Mouse (Mus musculus) stomach, embryonic 15.5 days (tissue): Measurements from ENCODE around the gene Hoxb6. TPM values are rescaled to one million over a fixed set of nuclear protein-coding genes. Genes with fewer than 3 reads are reported as not detected.
A peak's percentile ranks its signal among the peaks of the same experiment; 100 is the strongest.

Source experiments
- ATAC-seq: fragments of 200-750 bp; cut with Nextera tagmentation; 2 replicates; pipeline ENCODE4 v1.8.0; 2017; ENCODE audit warnings: low read depth, moderate number of reproducible peaks, moderate TSS enrichment; ENCODE audit not compliant: insufficient read depth, low FRiP score
- H3K27ac ChIP-seq: fragments of 300-500 bp; sonication (generic); 2 replicates; pipeline ENCODE4 v1.5.1; 2015; ENCODE audit warnings: mild to moderate bottlenecking, inconsistent platforms
- H3K27me3 ChIP-seq: fragments of 300-500 bp; sonication (generic); replicated peaks from 2 replicates; pipeline ENCODE4 v1.6.1; 2015; ENCODE audit warnings: inconsistent platforms
- H3K36me3 ChIP-seq: fragments of 300-500 bp; sonication (generic); 2 replicates; pipeline ENCODE4 v1.6.1; 2015; ENCODE audit warnings: inconsistent platforms
- H3K4me1 ChIP-seq: fragments of 300-500 bp; sonication (generic); 2 replicates; pipeline ENCODE4 v1.6.1; 2015; ENCODE audit warnings: inconsistent platforms
- H3K4me2 ChIP-seq: fragments of 300-500 bp; sonication (generic); 2 replicates; pipeline ENCODE4 v1.6.1; 2015; ENCODE audit warnings: mild to moderate bottlenecking, inconsistent platforms
- H3K4me3 ChIP-seq: fragments of 300-500 bp; sonication (generic); replicated peaks from 2 replicates; pipeline ENCODE4 v1.5.1; 2015; ENCODE audit warnings: inconsistent platforms
- H3K9ac ChIP-seq: fragments of 300-500 bp; sonication (generic); 2 replicates; pipeline ENCODE4 v1.6.1; 2015; ENCODE audit warnings: inconsistent platforms
- H3K9me3 ChIP-seq: fragments of 300-500 bp; sonication (generic); 2 replicates; pipeline ENCODE4 v1.6.1; 2016; ENCODE audit warnings: inconsistent platforms
- whole genome bisulfite sequencing: fragments of 180-500 bp; shearing (Covaris S2); methylation state at CpG from one replicate; pipeline ENCODE4 v1.1.7; 2015; 5-methylcytosine and 5-hydroxymethylcytosine counted together
- polyA plus RNA-seq: library from polyadenylated mRNA; unstranded; fragments of >200 nt; fragmentation: Nextera tagmentation; extraction: Ambion mirVana; gene quantifications from 2 replicates; pipeline ENCODE4 v1.2.1, GENCODE M21; 2015

The Hoxb6 gene
- polyA plus RNA-seq, 1 experiment from 2014 or later, result 10.7 TPM

DNA sequence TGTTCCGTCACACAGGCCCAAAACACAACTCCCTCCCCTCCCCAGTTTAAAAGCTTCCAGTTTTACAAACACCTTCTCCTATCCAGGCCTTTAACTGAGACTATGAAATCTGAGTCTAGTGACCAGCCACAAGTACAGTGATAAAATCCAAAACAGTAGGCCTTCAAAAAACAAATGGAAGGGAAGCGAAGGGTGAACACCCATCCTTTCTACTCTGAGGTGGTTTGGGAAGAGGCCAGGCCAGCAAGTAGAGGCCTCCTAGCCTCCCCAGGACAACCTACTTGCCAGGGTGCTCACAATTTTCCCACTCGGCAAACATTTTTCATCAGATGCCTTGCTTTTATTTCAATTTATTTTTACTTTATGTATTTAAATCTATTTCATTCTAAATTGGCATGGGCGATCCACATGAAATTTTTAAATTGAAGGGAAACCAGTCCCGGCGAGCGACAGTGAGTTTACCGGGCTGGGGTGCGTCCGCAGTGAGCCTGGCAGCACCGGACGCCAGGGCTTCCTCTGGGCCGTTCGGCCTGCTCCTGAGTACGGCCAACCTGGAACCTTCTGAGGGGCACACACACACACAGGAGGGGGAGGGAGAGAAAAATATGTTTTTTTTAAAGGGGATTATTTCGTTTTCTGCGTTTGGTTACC lies 1.4 kb upstream of the Hoxb6 start:
- WGBS, result 37% methylated on average over 17 of the region's 17 CpGs
- H3K4me3 ChIP-seq, result no peak overlapping the region
- no peaks in the 10 kb centered on the region for H3K36me3 ChIP-seq
- no peak overlapping the region for H3K9ac ChIP-seq
- H3K27ac ChIP-seq, result peak overlapping the region; percentile 6; the same call in 1 of the 2 replicates
- no peak overlapping the region for H3K4me2 ChIP-seq
- ATAC-seq, result no peak
- peaks cover 80% of the 10 kb centered on the region for H3K27me3 ChIP-seq
- H3K4me1 ChIP-seq, result peaks cover 6% of the 10 kb centered on the region
- no peaks in the 10 kb centered on the region for H3K9me3 ChIP-seq

DNA sequence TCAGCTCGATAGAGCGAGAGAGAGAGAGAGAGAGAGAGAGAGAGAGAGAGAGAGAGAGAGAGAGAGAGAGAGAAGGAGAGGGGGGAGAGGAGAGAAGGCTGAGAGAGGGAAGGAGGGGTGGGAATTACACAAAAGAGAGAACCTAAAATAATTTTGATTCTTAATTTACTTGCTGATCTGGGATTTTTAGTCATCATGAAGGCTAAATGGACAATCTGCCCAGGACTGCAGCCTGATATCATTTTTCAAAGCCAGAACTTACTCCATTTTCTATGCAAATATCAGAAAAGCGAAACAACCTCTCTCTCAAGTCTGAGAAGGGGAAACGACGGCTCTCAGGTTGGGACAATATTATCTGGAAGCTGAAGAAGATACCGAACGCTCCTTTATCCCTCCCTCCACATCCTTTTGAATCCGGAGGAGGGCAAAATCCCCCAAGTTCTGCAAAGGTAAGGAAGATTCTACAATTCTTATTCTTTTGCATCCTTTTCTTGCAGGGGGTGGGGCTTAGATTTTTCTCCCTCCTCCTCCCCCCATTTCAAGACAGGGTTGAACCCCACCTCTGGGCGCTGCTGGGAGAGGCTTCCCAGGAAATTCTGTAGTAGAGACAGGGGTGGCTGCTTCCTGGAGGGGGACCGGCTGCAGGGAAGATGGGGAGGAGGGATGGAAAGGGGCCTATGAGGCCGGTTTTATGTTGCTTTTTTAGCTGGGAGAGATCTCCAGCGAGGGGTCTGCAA lies 457 bp downstream of the Hoxb6 start:
- 19% methylated on average over 12 of the region's 12 CpGs for WGBS
- H3K4me3 ChIP-seq, result peak overlapping the region; percentile 45
- ATAC-seq, result no peak
- H3K9ac ChIP-seq, result 0 out of 2 replicates have a peak overlapping the region, but pooled peaks have one; percentile 12
- peak overlapping the region; percentile 51 for H3K4me2 ChIP-seq
- no peaks in the 10 kb centered on the region for H3K9me3 ChIP-seq
- H3K36me3 ChIP-seq, result no peaks in the 10 kb centered on the region
- peak overlapping the region; percentile 7 for H3K27ac ChIP-seq
- peaks cover 80% of the 10 kb centered on the region for H3K27me3 ChIP-seq
- H3K4me1 ChIP-seq, result peaks cover 6% of the 10 kb centered on the region

DNA sequence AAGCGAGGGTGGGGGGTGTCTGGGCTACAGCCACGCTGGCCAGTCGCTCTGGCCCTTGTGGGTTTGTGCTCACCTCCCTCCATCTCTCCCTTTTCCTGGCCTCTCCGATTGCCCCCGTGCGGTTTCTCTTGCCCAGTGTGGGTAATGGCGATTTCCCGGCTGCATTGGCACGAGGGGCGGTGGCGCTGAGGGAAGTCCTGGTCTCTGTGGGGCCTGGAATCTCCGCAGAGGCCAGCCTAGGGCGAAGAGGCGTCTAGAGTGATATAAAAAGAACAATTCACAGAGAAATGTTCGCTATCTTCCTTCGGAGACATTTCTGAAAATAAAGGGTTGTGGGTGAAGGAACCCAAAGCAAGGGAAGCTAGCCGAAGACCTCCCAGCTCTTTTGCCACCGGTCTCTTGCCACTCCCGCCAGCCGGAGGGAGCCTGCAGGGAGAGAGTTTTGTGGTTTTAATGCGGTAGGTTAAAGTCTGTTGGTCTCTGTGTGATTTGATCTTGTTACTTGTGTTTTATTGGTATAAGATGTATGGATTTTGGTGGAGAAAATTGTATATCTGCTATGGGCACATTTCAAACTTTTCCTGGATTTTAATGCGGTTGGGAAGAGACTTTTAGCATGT lies 1.1 kb downstream of the Hoxb6 start:
- Histone ChIP-seq H3K36me3 (no peaks in the 10 kb centered on the region), H3K9ac (0 out of 2 replicates have a peak overlapping the region, but pooled peaks have one; percentile 12), H3K4me1 (peaks cover 6% of the 10 kb centered on the region), H3K27ac (peak overlapping the region; percentile 7), H3K27me3 (peaks cover 78% of the 10 kb centered on the region), H3K9me3 (no peaks in the 10 kb centered on the region), H3K4me3 (peak overlapping the region; percentile 45), H3K4me2 (peak overlapping the region; percentile 51)
- WGBS, result 13% methylated on average over 22 of the region's 22 CpGs
- ATAC-seq, result no peak

GRCm38 (mm10) chr11:96294245-96295091 lies 2.2 kb downstream of the Hoxb6 start:
- H3K4me1 ChIP-seq, result peaks cover 6% of the 10 kb centered on the region
- no peaks in the 10 kb centered on the region for H3K9me3 ChIP-seq
- H3K27ac ChIP-seq, result no peak overlapping the region
- no peaks in the 10 kb centered on the region for H3K36me3 ChIP-seq
- H3K4me3 ChIP-seq, result peak overlapping the region; percentile 45
- WGBS, result 2% methylated on average over 32 of the region's 32 CpGs
- H3K4me2 ChIP-seq, result peak overlapping the region; percentile 51
- no peak overlapping the region for H3K9ac ChIP-seq
- peaks cover 80% of the 10 kb centered on the region for H3K27me3 ChIP-seq
- ATAC-seq, result no peak

GRCm38 (mm10) chr11:96295092-96295835 lies 3.0 kb downstream of the Hoxb6 start:
- peak overlapping the region; percentile 31; the same call in 1 of the 2 replicates for H3K27ac ChIP-seq
- H3K9ac ChIP-seq, result no peak overlapping the region; the same call in 1 of the 2 replicates
- peaks cover 80% of the 10 kb centered on the region for H3K27me3 ChIP-seq

GRCm38 (mm10) chr11:96296997-96297396 lies 4.7 kb downstream of the Hoxb6 start:
- Histone ChIP-seq H3K36me3 (no peaks in the 10 kb centered on the region), H3K9me3 (no peaks in the 10 kb centered on the region), H3K4me3 (no peak overlapping the region), H3K4me1 (peaks cover 16% of the 10 kb centered on the region), H3K4me2 (peak overlapping the region; percentile 8; the same call in 1 of the 2 replicates), H3K27ac (peak overlapping the region; percentile 44; the same call in 1 of the 2 replicates), H3K27me3 (peaks cover 79% of the 10 kb centered on the region), H3K9ac (no peak overlapping the region)
- no peak for ATAC-seq
- 41% methylated on average over 2 of the region's 2 CpGs for WGBS

More at GRCm38 (mm10) chr11:96295092-96295835, 3.0 kb downstream of the Hoxb6 start:
- Histone ChIP-seq H3K36me3 (no peaks in the 10 kb centered on the region), H3K4me2 (peak overlapping the region; percentile 51), H3K4me3 (peak overlapping the region; percentile 45), H3K4me1 (peaks cover 9% of the 10 kb centered on the region), H3K9me3 (no peaks in the 10 kb centered on the region)
- 2% methylated on average over 30 of the region's 30 CpGs for WGBS
- no peak for ATAC-seq

DNA sequence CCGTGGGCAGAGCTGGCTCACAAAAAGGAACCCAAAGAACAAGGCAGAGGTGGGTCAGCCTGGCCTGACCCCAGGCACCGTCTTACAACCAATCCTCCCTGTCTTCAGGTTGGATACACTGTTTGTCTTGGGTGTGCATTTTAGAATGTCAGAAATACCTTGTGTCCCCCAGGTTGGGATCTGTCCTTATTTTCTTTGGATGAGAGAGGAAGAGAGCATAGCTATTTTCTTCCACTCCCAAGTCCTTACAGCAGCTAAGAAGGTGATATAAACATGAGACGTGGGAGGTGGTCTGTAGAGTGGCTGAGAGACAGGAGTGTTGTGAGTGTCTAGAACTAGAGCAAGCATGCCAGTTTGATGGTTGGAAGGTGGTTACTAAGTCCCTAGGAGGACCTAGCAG lies 5.2 kb downstream of the Hoxb6 start:
- Histone ChIP-seq H3K27ac (peak overlapping the region; percentile 44; the same call in 1 of the 2 replicates), H3K4me1 (peaks cover 16% of the 10 kb centered on the region)
- 23% methylated on average over 3 of the region's 3 CpGs for WGBS

DNA sequence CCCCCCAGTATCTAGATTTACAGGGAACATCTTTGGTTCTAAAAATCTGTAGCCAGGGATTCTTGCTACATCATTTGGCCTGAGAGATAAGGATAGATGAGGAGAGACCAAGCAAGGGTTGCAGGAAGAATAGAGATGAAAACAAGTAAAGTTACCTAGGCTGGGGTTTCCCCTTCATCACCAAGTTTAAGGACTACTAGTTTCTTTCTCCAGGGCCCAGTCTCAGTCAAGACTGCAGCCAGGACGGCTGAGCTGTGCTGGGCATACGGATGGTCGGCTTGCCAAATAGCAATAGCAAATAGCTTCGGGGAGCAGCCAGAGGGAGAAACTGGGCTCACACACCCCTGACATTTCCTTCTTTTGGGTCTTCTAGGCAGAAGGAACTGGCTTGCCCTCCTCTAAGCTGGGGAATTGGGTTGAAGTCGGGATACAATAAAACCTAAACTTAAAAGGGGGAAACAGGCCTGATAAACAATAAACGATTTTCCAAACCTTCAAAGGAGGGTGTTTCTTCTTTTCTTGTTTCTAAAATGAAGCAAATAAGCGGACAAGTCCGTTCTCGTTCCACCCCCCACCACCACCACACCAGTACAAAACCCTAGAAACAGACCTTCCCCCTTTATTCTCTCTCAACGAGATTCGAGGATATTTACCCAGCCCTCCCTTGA lies 5.8 kb downstream of the Hoxb6 start:
- Histone ChIP-seq H3K27ac (no peak overlapping the region), H3K4me2 (peak overlapping the region; percentile 67; the same call in 1 of the 2 replicates), H3K36me3 (no peaks in the 10 kb centered on the region), H3K9ac (no peak overlapping the region), H3K9me3 (no peaks in the 10 kb centered on the region), H3K4me3 (no peak overlapping the region; the same call in 1 of the 2 replicates), H3K27me3 (peaks cover 73% of the 10 kb centered on the region), H3K4me1 (peaks cover 16% of the 10 kb centered on the region)
- WGBS, result 28% methylated on average over 11 of the region's 11 CpGs
- no peak for ATAC-seq

More for the DNA sequence above, 5.2 kb downstream of the Hoxb6 start:
- no peak overlapping the region for H3K4me3 ChIP-seq
- H3K9ac ChIP-seq, result no peak overlapping the region
- no peaks in the 10 kb centered on the region for H3K9me3 ChIP-seq
- H3K36me3 ChIP-seq, result no peaks in the 10 kb centered on the region
- H3K27me3 ChIP-seq, result peaks cover 79% of the 10 kb centered on the region
- H3K4me2 ChIP-seq, result peak overlapping the region; percentile 8; the same call in 1 of the 2 replicates
- ATAC-seq, result no peak

GRCm38 (mm10) chr11:96298895-96299667 lies 6.8 kb downstream of the Hoxb6 start:
- Histone ChIP-seq H3K27me3 (peaks cover 67% of the 10 kb centered on the region), H3K9me3 (no peaks in the 10 kb centered on the region), H3K9ac (peak overlapping the region; percentile 63), H3K4me3 (peak overlapping the region; percentile 53), H3K4me2 (peak overlapping the region; percentile 67), H3K27ac (peak overlapping the region; percentile 75), H3K36me3 (no peaks in the 10 kb centered on the region), H3K4me1 (peaks cover 22% of the 10 kb centered on the region)
- ATAC-seq, result no peak
- WGBS, result under 1% methylated on average over 66 of the region's 66 CpGs

- no peak for ATAC-seq
- Histone ChIP-seq H3K4me1 (peaks cover 22% of the 10 kb centered on the region), H3K4me2 (peak overlapping the region; percentile 67), H3K9ac (peak overlapping the region; percentile 63), H3K4me3 (peak overlapping the region; percentile 53), H3K9me3 (no peaks in the 10 kb centered on the region), H3K36me3 (no peaks in the 10 kb centered on the region), H3K27ac (peak overlapping the region; percentile 75; the same call in 1 of the 2 replicates), H3K27me3 (peaks cover 65% of the 10 kb centered on the region)
- 7% methylated on average over 9 of the region's 9 CpGs for WGBS
Observed at GRCm38 (mm10) chr11:96299781-96300180, 7.5 kb downstream of the Hoxb6 start.
